Mouse (Mus musculus) right cerebral cortex, adult 18-20 months (tissue): ENCODE measurements around the gene Cacna1c.
A peak's percentile ranks its signal among the peaks of the same experiment; 100 is the strongest.

Experiments used
- DNase-seq: peaks from one replicate; pipeline ENCODE4 v3.0.0; 2022; ENCODE audit warnings: mixed read lengths

Gene Cacna1c

DNA sequence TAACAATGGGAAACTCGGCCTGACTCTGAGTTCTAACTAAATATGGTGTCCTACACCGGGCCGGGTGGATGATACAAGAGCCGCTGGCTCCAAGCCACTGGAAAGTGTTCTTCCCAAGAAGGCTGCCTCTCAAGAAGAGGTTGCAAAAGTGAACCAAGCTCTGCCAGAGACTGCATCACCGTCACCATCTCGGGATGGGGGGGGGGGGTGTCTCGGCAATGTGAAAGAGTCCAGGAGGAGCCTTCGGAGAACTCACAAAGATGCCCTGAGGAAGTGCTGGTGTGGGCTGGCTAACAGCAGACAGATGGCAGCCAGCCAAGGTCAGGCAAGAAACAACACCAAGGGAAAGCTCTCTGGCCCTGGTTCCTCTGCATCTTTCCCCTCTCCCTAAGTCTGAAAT, 107.0 kb downstream of the Cacna1c start:
- no peak for DNase-seq

DNA sequence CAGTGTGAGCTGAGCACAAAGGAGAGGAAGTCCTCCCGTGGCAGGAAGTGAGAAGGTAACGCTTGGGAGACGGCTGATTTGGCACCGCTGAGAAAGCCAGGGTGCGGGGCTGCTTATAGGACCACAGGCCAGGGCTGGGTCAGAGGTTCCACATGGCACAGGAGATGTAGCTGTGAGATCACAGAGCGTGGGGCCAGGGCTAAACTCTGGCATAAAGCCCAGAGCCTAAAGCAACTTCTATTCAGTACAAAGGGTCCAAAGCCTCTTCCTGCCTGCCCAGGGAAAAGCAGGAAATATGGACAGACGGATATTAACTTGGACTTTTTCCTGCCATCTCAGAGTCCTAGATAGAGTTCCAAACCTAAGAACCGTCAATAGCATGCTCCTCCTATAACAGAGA, 107.8 kb downstream of the Cacna1c start:
- no peak for DNase-seq

GRCm38 (mm10) chr6:119087919-119088318, 108.3 kb downstream of the Cacna1c start:
- DNase-seq = no peak

DNA sequence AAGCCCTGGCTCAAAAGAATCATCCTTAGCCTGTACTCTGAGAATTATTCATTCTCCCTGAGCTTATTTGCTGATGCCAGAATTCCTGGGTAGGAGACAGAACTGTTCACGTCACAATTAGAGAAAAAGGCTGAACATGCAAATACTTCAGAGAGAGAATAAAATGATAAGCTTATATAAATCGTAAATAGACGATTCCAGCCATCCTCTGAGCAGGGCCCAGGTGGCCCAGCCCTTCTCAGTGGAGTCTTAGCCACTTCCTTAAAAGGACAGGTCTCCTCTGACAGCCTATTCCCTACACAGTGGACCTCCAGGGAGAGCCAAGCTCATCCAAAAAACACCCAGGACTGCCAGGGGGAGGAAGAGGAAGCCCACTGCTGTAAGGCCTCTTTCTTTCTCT, 110.4 kb downstream of the Cacna1c start:
- no peak for DNase-seq

GRCm38 (mm10) chr6:119084532-119084931, 111.7 kb downstream of the Cacna1c start:
- no peak for DNase-seq

GRCm38 (mm10) chr6:119083559-119083958, 112.7 kb downstream of the Cacna1c start:
- DNase-seq = no peak

DNA sequence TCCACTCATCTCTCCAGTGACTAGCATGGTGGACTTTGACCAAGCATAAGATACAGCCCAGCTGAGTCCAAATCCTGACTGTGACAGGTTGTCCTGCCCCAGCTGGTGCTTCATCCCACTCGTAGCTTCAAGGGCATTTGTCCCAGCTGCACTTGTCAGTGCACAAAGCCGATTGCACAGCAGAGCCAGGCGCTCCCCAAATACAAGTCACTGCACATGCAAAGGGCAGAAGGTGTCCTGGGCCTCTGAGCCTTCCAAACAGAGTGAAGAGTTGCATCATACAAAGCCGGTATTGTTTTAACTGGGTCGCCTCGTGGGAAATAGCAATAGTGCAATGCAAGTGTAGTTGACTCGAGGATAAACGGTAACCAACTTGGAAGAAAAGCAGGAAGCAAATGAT, 113.6 kb downstream of the Cacna1c start:
- no peak for DNase-seq

- no peak for DNase-seq
Measured at GRCm38 (mm10) chr6:119081650-119082049, 114.6 kb downstream of the Cacna1c start.

GRCm38 (mm10) chr6:119079626-119080025, 116.6 kb downstream of the Cacna1c start:
- DNase-seq = no peak

DNA sequence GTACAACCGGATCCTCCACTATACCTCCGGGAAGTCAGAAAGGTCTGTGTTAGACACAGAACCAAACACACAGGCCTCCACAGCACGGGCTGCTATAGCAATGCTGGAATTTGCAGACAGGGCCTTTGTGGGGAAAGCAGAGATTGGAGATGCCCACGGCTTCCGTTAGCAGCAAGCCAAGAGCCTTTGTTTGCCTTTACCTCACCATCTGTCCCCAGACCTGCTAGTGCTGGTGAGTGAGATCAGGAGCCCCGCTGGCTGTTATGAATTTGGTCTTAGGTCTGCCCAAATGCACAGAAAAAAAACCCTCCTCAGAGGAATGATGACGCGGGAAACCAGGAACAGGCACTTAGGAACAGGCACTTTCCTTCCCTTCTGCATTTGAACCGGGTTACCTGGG, 117.3 kb downstream of the Cacna1c start:
- DNase-seq = peak; percentile 28

DNA sequence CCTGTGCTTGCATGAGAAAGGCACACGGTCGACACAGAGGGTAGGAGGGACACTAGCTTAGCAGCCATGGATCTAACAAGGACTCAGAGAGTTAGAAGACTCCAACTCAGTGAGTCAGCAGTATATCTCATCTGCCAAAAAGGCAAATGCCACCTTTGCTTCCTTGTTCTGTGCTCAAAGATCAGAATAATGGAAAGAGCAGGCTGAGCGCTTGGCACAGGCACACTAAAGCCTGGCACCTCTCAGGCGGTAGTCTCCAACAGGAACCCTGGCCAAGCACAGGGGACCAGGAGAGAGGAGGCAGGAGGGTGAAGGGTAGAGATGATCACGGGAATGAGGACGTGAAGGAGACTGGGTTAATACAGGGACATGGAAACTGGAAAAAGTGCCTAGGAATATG, 119.0 kb downstream of the Cacna1c start:
- peak; percentile 26 for DNase-seq

DNA sequence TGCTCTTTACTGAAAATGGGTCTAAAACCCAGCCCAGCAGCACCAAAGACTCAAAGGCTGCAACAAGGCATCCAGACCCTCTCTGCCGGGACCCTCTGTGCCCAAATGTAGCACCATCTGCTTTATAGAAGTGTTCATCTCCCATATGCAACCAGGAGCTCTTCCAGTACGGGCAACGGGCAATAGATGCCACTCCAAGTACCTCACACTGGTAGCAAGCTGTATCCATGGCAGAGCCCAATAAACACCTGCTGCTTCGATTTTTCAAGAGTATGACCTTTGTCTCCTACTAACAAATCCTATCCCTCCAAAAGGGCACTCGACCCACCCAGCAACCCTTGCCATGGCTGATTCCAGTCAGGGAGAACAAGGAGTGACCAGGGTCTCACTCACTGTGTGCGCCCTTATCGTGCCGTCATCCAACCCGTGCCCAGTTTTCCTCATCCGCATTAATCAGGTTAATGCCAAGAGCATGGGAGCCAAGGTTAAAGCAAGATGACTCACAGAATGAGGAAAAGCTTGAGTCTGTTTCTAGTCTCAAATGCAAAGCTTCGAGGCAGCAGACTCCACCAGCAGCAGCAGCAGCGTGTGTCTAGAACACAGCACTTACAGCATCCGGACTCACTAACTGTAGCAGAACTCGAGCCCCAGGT, 122.7 kb downstream of the Cacna1c start:
- DNase-seq = no peak

DNA sequence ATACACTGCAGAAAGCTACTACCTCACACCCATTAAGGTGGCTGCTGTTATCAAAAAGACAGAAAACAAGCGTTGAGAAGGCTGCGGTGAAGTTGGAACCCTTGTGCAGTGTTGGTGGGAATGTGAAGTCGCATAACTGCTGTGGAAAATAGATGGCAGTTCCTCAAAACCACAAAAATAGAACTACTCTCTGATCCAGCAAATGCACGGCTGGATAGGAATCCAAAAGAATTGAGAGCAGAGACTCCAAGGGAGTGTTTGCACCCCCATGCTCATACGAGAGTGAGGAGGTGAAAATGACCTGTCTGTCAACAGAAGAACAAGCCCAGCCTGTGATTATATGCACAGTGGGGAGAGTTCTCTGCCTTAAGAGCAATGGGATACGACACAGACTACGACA, 123.4 kb downstream of the Cacna1c start:
- peak; percentile 48 for DNase-seq

DNA sequence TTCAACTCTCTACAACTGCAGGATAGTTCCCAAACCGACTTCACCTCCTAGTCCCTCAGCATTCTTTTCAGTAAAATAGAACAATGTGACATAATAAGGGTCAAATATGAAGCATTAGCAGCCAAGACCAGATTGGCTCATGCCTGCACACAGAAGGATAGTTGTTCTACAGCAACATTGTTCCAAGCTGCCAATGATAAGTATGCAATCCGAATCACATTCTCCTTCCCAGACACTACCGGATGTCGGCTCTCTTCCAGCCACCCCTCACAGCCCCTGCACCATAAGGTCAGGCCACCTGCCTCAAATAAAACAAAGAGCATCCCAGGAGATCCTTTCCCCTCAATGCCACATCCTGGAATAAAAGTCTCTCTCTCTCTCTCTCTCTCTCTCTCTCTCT, 125.4 kb downstream of the Cacna1c start:
- no peak for DNase-seq

DNA sequence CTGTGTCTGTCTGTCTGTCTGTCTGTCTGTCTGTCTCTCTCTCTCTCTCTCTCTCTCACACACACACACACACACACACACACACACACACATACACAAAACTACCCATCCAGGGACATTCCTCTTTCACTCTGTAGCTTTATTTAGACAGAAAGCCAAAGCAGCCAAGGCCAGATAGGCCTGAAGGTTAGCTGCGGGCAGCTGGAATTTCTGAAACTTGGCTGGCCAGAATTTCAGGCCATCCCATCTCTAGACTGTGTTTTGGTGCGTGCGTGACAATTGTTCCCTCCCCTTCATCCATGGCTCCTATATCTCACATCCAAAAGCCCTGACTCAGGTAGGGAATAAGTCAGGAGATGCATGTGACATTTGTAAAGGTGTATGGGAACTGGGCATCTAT, 125.9 kb downstream of the Cacna1c start:
- no peak for DNase-seq

DNA sequence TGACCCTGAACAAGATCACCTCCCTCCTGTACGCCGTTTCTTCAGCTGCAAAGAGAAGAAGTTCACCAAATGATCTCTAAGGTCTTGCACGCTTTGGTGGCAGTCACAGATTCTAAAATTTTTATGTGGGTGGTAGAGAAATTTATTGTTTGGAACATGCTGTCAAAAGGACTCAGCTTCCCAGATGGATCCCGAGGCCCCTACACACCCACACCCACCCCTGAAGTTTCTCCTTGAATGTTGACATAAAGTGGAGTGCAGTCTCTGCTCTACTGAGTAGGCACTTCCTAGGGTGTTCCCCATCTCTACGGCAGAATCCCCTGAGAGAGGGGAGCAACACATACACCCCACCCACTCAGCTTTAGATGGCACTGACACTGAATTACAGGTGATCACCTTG, 127.1 kb downstream of the Cacna1c start:
- no peak for DNase-seq

- no peak for DNase-seq
Measured at GRCm38 (mm10) chr6:119068650-119069049, 127.6 kb downstream of the Cacna1c start.

GRCm38 (mm10) chr6:119064961-119065360, 131.3 kb downstream of the Cacna1c start:
- DNase-seq = no peak

- no peak for DNase-seq
Measured at GRCm38 (mm10) chr6:119064430-119064829, 131.8 kb downstream of the Cacna1c start.

- no peak for DNase-seq
Measured at GRCm38 (mm10) chr6:119062695-119063094, 133.5 kb downstream of the Cacna1c start.

- DNase-seq = no peak
Measured at GRCm38 (mm10) chr6:119058896-119059295, 137.3 kb downstream of the Cacna1c start.

GRCm38 (mm10) chr6:119058461-119058860, 137.8 kb downstream of the Cacna1c start:
- no peak for DNase-seq

GRCm38 (mm10) chr6:119057076-119057479, 139.1 kb downstream of the Cacna1c start:
- DNase-seq = peak; percentile 51

DNA sequence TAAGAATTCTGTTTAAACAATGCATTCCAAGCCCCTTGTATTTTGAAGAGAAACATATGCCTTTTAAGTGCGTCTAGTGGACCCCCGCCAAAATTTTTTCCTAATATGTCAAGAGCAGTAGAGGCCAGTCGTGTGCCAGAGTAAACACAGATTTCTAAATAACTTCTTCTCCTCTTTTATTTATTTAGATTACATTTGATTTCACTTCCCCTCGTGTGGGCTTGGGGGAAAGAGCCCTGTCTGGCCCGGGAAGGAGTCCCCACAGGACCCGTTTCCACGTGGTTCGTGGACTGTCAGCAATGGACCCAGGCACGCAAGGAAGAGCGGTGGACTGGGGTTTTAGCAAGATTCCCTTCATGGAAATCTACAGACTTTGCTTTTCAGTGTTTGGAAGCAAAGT, 143.4 kb downstream of the Cacna1c start:
- DNase-seq = no peak

DNA sequence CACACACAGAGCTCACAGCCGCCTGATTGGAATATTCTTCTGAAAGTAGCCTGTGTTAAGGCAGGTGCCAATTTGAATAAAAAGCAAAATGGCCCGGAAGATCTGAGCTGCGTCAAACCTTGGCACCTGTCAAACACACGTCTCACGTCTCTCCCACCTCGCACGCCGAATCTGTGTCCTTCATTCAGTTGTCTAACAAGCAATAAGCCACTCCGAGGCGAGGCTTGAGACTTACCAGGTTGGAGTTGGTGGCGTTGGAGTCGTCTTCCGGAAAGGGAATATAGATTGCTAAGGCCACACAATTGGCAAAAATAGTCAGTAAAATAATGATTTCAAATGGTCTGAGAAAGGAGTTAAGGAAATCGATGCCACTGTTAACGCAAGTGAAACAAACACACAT, 143.9 kb downstream of the Cacna1c start:
- no peak for DNase-seq
